Mouse (Mus musculus) CH12.LX (cell line): ENCODE data around the gene 3110021N24Rik. TPM values are rescaled to one million over a fixed set of nuclear protein-coding genes. Genes with fewer than 3 reads are reported as not detected.

ENCODE experiments used
- DNase-seq: peaks from one replicate; pipeline ENCODE4 v3.0.0-alpha.2; 2013; ENCODE audit errors: extremely low read depth
- H3K27ac ChIP-seq: 2 replicates; pipeline ENCODE4 v1.5.1; 2012; ENCODE audit warnings: low read depth, mild to moderate bottlenecking, control low read depth, moderate library complexity; ENCODE audit not compliant: insufficient read depth
- H3K27me3 ChIP-seq: replicated peaks from 2 replicates; pipeline ENCODE3; 2012; ENCODE audit warnings: inconsistent platforms
- H3K36me3 ChIP-seq, 2 experiments: replicated peaks in 1 of 2; 2 replicates each; pipeline versions ENCODE3 to v1.6.1; 2012; ENCODE audit warnings: inconsistent platforms in 1 of 2, low read length in 1 of 2, mild to moderate bottlenecking in 1 of 2, mixed read lengths in 1 of 2, moderate library complexity in 1 of 2; ENCODE audit not compliant: control insufficient read depth in 1 of 2, insufficient read depth in 1 of 2
- H3K4me1 ChIP-seq, 2 experiments: 2 replicates each; pipeline ENCODE4 v1.6.1; 2012; ENCODE audit warnings: inconsistent platforms in 1 of 2, moderate library complexity in 1 of 2; ENCODE audit not compliant: insufficient read depth in 2 of 2, control insufficient read depth in 1 of 2
- H3K4me2 ChIP-seq: 2 replicates; pipeline ENCODE4 v1.6.1; 2012; ENCODE audit warnings: low read depth, mild to moderate bottlenecking, control low read depth; ENCODE audit not compliant: poor library complexity, insufficient read depth, severe bottlenecking
- H3K4me3 ChIP-seq, 3 experiments: fragments of 150-350 bp in 1 of 3; sonication (generic) in 1 of 3; replicated peaks in 1 of 3; 2 replicates each; pipeline versions ENCODE3 to v1.5.1; 2011 to 2012; ENCODE audit warnings: low read depth in 2 of 3, low read length in 2 of 3, mild to moderate bottlenecking in 2 of 3, moderate library complexity in 2 of 3, control low read depth in 1 of 3, improper control_type of control experiment in 1 of 3, inconsistent platforms in 1 of 3, mixed read lengths in 1 of 3; ENCODE audit not compliant: poor library complexity in 1 of 3
- H3K79me2 ChIP-seq: replicated peaks from 2 replicates; pipeline ENCODE4 v1.6.1; 2012; ENCODE audit warnings: mild to moderate bottlenecking, moderate library complexity; ENCODE audit not compliant: control insufficient read depth, poor library complexity, insufficient read depth, severe bottlenecking; ENCODE audit errors: extremely low read depth
- H3K9ac ChIP-seq: 2 replicates; pipeline ENCODE4 v1.6.1; 2012; ENCODE audit warnings: low read depth, mild to moderate bottlenecking, control low read depth, moderate library complexity; ENCODE audit not compliant: insufficient read depth
- H3K9me3 ChIP-seq: replicated peaks from 2 replicates; pipeline ENCODE3; 2012; ENCODE audit warnings: low read length, inconsistent platforms, mixed read lengths
- BHLHE40 ChIP-seq: IDR thresholded peaks from 2 replicates; pipeline ENCODE4 v1.6.1; 2011; ENCODE audit warnings: mild to moderate bottlenecking, low read depth, low read length, improper control_type of control experiment
- CHD2 ChIP-seq: IDR thresholded peaks from 2 replicates; pipeline ENCODE4 v1.6.1; 2011; ENCODE audit warnings: low read length, improper control_type of control experiment
- CTCF ChIP-seq, 2 experiments: IDR thresholded peaks in 1 of 2; conservative IDR thresholded peaks in 1 of 2; 2 replicates each; pipeline ENCODE4 v1.5.1; 2011 to 2012; ENCODE audit warnings: low read depth in 2 of 2, low read length in 2 of 2, improper control_type of control experiment in 1 of 2, inconsistent platforms in 1 of 2, mild to moderate bottlenecking in 1 of 2, moderate library complexity in 1 of 2
- ETS1 ChIP-seq: conservative IDR thresholded peaks from 2 replicates; pipeline ENCODE4 v1.6.1; 2012; ENCODE audit warnings: low read depth, mild to moderate bottlenecking, inconsistent platforms, low read length, improper control_type of control experiment, moderate library complexity
- GABPA ChIP-seq: IDR thresholded peaks from 2 replicates; pipeline ENCODE4 v1.6.1; 2012; ENCODE audit warnings: low read depth, low read length, improper control_type of control experiment, inconsistent platforms; ENCODE audit not compliant: insufficient replicate concordance
- HCFC1 ChIP-seq: IDR thresholded peaks from 2 replicates; pipeline ENCODE4 v1.6.1; 2012; ENCODE audit warnings: low read depth, mild to moderate bottlenecking, inconsistent platforms, low read length, improper control_type of control experiment
- JUND ChIP-seq: conservative IDR thresholded peaks from 2 replicates; pipeline ENCODE4 v1.6.1; 2011; ENCODE audit warnings: low read depth, low read length, improper control_type of control experiment
- MAX ChIP-seq: IDR thresholded peaks from 2 replicates; pipeline ENCODE4 v1.6.1; 2011; ENCODE audit warnings: low read length, improper control_type of control experiment
- MAZ ChIP-seq: IDR thresholded peaks from 2 replicates; pipeline ENCODE4 v1.6.1; 2012; ENCODE audit warnings: low read depth, mild to moderate bottlenecking, inconsistent platforms, low read length, improper control_type of control experiment, moderate library complexity
- MEF2A ChIP-seq: IDR thresholded peaks from 2 replicates; pipeline ENCODE4 v1.6.1; 2014; ENCODE audit warnings: low read depth, mild to moderate bottlenecking, inconsistent platforms, low read length, improper control_type of control experiment, borderline replicate concordance
- MXI1 ChIP-seq: IDR thresholded peaks from 2 replicates; pipeline ENCODE4 v1.6.1; 2011; ENCODE audit warnings: mild to moderate bottlenecking, low read depth, low read length, improper control_type of control experiment
- MYC ChIP-seq: IDR thresholded peaks from 2 replicates; pipeline ENCODE4 v1.6.1; 2011; ENCODE audit warnings: low read depth, mild to moderate bottlenecking, improper control_type of control experiment, low read length
- NRF1 ChIP-seq: IDR thresholded peaks from 2 replicates; pipeline ENCODE4 v1.6.1; 2014; ENCODE audit warnings: low read depth, mild to moderate bottlenecking, inconsistent platforms, low read length, improper control_type of control experiment, moderate library complexity
- RAD21 ChIP-seq: IDR thresholded peaks from 2 replicates; pipeline ENCODE4 v1.6.1; 2011; ENCODE audit warnings: low read depth, mild to moderate bottlenecking, low read length, improper control_type of control experiment, moderate library complexity
- RCOR1 ChIP-seq: conservative IDR thresholded peaks from 2 replicates; pipeline ENCODE4 v1.6.1; 2012; ENCODE audit warnings: low read depth, mild to moderate bottlenecking, inconsistent platforms, low read length, improper control_type of control experiment
- SMC3 ChIP-seq: IDR thresholded peaks from 2 replicates; pipeline ENCODE4 v1.6.1; 2011; ENCODE audit warnings: low read depth, low read length, improper control_type of control experiment
- USF1 ChIP-seq: IDR thresholded peaks from 2 replicates; pipeline ENCODE4 v1.6.1; 2014; ENCODE audit warnings: low read depth, mild to moderate bottlenecking, inconsistent platforms, low read length, improper control_type of control experiment
- ZKSCAN1 ChIP-seq: IDR thresholded peaks from 2 replicates; pipeline ENCODE4 v1.6.1; 2012; ENCODE audit warnings: low read depth, inconsistent platforms, low read length, improper control_type of control experiment, borderline replicate concordance
- ZMIZ1 ChIP-seq: IDR thresholded peaks from 2 replicates; pipeline ENCODE4 v1.6.1; 2012; ENCODE audit warnings: low read depth, mild to moderate bottlenecking, inconsistent platforms, low read length, improper control_type of control experiment
- dilution Hi-C: fragments of 300-500 bp; cut with MboI; formaldehyde crosslinking; loops from 2 replicates; pipeline ENCODE4 v1.14.3; 2020; ENCODE audit warnings: low sequenced_read_pairs; ENCODE audit not compliant: extremely low pct_unique_long_range_greater_than_20kb, extremely low pct_ligation_motif_present
- in situ Hi-C: fragments of 300-500 bp; cut with MboI; formaldehyde crosslinking; loops from 3 replicates; pipeline ENCODE4 v1.14.3; 2019; ENCODE audit warnings: low sequenced_read_pairs, low pct_ligation_motif_present, low pct_unique_long_range_greater_than_20kb, mixed read lengths
- polyA plus RNA-seq: library from polyadenylated mRNA; unstranded; fragments of >175 nt; gene quantifications from 2 replicates; pipeline ENCODE4 v1.2.1, GENCODE M21; 2012; ENCODE audit warnings: low read depth; ENCODE audit not compliant: insufficient read length
- total RNA-seq, 2 experiments: library from RNA; depleted of rRNA; stranded (reverse); fragments of 300-350 nt in 1 of 2; fragments of >200 nt in 1 of 2; gene quantifications; 2 replicates each; pipeline ENCODE4 v1.2.3; 2012 to 2014

3110021N24Rik gene
- total and polyA plus RNA-seq, 3 experiments: 0.17 TPM; not detected in 2

DNA sequence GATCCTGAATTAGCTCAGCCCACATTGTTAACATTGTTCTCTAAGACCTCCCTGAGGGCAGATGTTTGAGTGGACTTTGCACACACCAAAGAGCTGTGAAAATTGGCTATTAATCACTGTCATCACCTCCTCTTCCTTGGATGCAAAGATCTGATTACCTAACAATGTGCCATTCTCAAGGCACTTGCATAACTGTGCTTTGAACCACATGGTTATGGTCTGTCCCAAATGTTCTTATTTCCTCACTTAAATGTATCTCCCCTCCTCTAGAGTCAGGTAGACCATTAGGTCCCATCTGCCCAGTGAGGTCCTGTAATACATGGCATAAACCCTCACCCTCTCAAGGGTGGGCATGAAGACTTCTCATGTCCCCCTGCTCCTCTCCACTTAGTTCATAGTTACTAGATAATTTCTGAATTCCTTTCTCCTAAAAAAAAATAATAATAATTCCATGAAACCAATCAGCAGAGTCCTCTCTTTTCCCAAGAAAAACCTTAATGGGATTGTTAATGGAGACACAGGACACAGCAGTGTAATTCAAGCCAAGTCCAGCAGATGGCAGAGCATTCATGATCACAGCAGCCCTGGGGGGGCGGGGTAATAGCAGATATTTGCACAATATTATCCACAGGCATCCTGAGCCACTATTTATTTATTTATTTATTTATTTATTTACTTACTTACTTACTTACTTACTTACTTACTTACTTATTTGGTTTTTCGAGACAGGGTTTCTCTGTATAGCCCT, 78.8 kb downstream of the 3110021N24Rik start:
- Histone ChIP-seq H3K4me1 (no peaks in the 10 kb centered on the region), H3K27ac (no peak overlapping the region), H3K36me3 (no peaks in the 10 kb centered on the region), H3K4me3 (no peak overlapping the region), H3K9ac (no peak overlapping the region), H3K9me3 (no peaks in the 10 kb centered on the region), H3K27me3 (peaks cover 2% of the 10 kb centered on the region), H3K79me2 (no peaks in the 10 kb centered on the region), H3K4me2 (no peak overlapping the region)
- dilution Hi-C loops: no loop called here
- in situ Hi-C loops: no loop called here
- no peak for TF ChIP-seq MEF2A
- TF ChIP-seq RAD21: peak; percentile 65
- TF ChIP-seq ZKSCAN1: no peak
- TF ChIP-seq NRF1: no peak
- no peak for TF ChIP-seq BHLHE40
- no peak for TF ChIP-seq ZMIZ1
- peak; percentile 54 to 77; a peak in 3 of 4 replicates for TF ChIP-seq CTCF (conservative IDR thresholded peaks at IDR 0.05 in 1 of 2, IDR thresholded peaks at IDR 0.05 in 1 of 2; ENCODE audit: low read depth in 2 of 2, low read length in 2 of 2)
- peak; percentile 85 for TF ChIP-seq MAZ
- no peak for TF ChIP-seq RCOR1
- peak; percentile 74 for TF ChIP-seq SMC3
- TF ChIP-seq MXI1: no peak
- TF ChIP-seq CHD2: peak; percentile 74
- no peak for TF ChIP-seq USF1
- TF ChIP-seq MAX: no peak
- peak; percentile 68 for DNase-seq

DNA sequence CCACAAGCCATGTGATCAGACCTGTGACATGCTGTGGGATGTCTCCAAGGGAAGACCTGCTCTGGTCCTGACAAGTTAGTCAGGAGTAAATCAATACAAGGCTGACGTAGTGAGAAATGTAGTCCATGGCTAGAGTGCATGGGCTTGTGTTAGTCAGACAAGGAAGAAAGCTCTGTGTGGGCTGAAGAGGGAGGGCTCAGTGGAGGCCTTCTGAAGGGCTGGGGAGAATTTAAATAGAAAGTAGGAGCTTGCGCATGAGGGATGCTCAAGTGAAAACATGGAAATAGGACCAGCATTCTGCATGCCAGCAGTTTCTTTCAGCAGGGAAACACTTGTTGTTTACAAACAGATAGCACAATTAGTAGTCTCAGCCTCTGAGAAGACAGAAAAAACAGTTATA, 84.1 kb downstream of the 3110021N24Rik start:
- DNase-seq: no peak
- no peak overlapping the region for H3K27ac ChIP-seq
- H3K9me3 ChIP-seq: no peaks in the 10 kb centered on the region
- in situ Hi-C loops: no loop called here
- H3K4me3 ChIP-seq: no peak overlapping the region
- H3K9ac ChIP-seq: no peak overlapping the region
- no peak overlapping the region for H3K4me2 ChIP-seq
- H3K27me3 ChIP-seq: peaks cover 2% of the 10 kb centered on the region
- H3K4me1 ChIP-seq: no peaks in the 10 kb centered on the region
- H3K79me2 ChIP-seq: no peaks in the 10 kb centered on the region
- TF ChIP-seq SMC3: no peak
- TF ChIP-seq ETS1: no peak
- no peak for TF ChIP-seq HCFC1
- no peak for TF ChIP-seq GABPA
- no peak for TF ChIP-seq JUND
- TF ChIP-seq MXI1: no peak
- TF ChIP-seq MYC: no peak
- no peak for TF ChIP-seq ZMIZ1
- H3K36me3 ChIP-seq: no peaks in the 10 kb centered on the region
- dilution Hi-C loops: no loop called here
